Mouse (Mus musculus) layer of hippocampus, postnatal 14 days (tissue): Measurements from ENCODE around the gene Adgb. TPM values are rescaled to one million over a fixed set of nuclear protein-coding genes. Genes with fewer than 3 reads are reported as not detected.

Experiments
- DNase-seq, 2 experiments: peaks; one replicate each; pipeline ENCODE4 v3.0.0; 2021 to 2022; ENCODE audit warnings: low spot score in 2 of 2, mixed read lengths in 1 of 2
- total RNA-seq, 2 experiments: library from RNA; stranded (reverse); gene quantifications; 2 replicates each; pipeline ENCODE4 v1.2.3; 2021

Gene Adgb
- total RNA-seq, 2 experiments from 2014 or later = 0.57 to 0.94 TPM

DNA sequence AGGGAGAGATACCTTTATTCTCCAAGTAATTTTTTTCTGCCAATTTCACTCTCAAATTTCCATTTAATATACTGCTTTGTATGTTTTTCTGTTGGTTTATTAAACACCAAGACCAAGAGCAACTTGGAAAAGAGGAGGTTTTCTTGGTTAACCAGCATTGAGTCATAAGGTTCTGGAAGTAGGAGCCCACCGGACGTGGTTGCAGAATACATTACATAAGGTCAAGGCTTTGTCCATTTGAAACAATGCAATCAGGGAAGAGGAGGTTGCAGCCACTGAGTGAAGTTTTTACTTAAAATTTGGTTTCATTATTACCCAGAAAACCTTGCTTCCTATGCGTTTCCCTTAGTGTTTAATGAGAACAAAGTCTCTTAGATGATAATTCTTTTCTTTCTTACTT is 119.9 kb downstream of the Adgb start:
- no peak for DNase-seq

DNA sequence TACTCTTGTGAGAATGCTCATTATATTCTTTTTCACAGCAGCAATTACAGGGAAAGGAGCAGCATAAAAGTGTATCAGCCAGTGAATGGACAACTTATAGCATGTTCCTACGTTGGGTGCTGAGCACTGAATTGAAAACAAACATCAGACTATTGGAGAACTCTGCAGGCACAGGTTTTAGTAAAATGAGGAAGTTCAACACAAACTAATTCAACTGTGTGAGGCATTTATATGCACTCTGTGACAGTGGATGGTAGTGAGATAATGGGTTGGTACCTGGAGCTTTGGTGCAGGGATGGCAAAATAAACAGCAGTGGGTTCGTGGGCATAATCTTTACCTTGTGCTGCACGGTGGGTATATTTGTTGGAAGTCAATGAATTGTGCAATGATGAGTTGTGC is 121.6 kb downstream of the Adgb start:
- no peak for DNase-seq

DNA sequence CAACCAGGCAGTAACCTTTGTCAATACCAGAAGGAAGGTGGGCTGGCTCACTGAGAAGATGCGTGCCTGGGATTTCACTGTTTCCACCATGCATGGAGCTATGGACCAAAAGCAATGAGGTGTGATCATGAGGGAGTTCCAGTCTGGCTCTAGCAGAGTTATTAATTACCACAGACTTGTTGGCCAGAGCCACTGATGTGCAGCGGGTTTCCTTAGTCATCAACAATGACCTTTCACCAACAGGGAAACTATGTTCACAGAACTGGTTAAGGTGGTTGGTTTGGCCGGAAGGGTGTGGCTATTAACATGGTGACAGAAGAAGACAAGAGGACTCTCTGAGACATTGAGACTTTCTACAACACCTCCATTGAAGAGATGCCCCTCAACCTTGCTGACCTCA is 128.2 kb downstream of the Adgb start:
- no peak for DNase-seq

DNA sequence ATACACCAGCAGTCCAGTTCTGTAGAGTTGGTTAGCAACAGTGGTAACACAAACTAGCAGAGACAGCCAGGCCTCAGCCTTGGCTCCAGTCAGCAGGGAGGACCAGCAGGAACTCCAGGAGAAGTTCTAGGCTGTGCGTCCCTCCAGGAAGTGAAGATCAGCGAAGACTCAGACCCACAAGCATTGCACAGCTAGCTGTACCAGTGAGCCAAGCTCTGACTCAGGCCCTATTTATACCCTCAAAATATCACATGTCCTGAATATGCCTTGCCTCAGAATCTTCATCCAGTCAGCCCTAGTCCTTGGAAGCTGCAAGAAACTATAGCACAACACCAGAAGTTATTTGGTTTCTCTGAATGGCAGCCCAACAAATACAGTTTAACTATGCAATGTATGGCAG is 146.6 kb downstream of the Adgb start:
- no peak for DNase-seq

DNA sequence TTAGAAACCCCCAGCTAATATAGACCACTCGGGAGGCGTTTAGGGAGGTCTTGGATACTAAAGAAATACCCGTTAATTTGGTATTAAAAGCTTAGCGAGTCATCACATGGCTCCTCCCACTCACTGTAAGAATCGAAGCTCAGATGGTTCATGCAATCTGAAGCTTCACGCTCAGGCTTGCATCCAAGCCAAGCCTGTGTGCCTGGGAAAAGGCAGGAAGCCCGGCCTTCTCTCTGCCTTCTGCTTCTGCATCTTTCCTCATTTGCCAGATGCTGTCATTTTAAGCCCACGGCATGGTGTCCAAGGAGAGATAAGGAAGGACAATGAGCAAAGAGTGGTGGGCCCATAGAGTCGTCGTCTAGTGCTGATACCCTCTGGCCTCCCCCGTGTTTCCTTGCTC is 149.2 kb downstream of the Adgb start:
- peak; percentile 41 to 73 for DNase-seq

DNA sequence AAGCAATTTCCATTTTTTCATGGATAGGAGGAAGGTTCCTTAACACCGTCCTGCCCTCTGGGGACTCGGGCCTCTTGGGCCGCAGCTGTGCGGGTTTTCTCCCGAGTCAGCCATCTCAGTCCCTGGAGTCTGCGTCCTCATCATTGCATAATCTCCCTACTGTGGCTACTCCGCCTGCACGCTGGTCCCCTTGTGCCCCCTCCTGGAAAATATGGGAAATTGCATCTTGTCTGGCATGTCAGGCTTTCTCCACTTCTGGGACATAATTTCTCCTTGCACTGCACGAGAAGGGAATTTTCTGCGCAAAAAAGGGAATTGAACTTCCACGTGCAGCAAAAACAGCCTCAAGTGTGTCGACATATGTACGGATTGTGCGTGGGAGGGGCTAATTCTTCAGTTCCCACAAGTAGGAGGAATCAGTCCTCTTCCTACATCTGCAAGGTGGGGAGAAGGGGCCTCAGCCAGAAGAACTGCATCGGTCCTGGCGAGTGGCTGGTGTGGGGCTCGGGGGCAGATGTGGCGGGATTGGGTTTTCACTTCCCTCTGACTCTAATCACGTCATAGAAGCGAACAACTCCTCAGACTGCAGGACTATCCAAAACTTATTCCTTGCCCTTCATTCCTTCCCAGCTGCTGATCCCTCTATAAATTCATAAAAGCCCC is 150.9 kb downstream of the Adgb start:
- peak; percentile 67 to 92 for DNase-seq

DNA sequence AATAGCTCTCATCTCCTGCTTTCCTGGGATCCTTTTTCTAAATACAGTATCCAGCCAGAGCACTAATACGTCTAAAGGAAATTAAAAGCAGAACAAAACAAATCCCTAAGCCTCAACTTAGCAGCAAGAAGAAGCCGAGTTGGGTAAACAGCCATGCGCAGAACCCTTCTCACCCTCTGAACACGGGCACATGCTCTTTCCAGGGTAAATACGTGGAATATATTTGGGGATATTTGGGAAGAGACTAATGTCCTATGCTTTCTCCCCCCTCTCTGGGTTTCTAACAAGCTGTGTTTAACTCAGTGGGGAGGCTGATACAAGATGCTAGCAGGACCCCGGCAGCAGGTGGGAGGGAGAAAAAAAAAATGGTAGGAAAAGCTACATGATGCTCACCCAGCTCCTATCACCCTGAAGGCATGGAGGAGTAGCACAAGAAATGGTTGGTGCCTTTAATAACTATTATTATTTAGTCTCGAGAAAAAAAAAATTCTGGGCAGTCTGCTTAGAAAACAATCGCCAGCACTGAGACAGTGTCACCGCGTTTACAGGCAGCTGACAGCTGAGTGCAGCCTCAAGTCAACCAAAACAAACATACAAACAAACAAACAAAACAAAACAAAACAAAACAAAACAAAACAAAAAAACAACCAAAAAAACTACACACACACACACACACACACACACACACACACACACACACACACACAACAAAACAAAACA is 151.6 kb downstream of the Adgb start:
- no peak for DNase-seq

DNA sequence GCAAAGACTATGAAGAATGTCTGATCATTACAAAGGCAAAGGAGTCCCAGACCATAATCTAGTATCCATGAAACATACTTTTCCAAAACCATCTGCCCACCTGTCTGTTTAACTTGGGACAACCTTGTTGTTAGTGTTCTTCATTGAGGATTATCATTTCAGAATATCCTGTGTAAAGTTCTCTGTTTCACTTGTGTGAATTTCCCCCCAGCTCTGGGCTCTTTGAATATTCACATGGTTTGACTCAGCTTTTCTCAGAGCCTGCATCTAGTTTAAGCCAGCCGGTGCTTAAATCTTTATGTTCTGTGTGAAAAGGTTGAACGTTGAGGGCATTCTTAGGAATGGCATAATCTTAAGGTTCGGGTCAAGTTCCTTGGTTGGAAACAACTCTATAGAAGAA is 154.0 kb downstream of the Adgb start:
- DNase-seq = no peak

DNA sequence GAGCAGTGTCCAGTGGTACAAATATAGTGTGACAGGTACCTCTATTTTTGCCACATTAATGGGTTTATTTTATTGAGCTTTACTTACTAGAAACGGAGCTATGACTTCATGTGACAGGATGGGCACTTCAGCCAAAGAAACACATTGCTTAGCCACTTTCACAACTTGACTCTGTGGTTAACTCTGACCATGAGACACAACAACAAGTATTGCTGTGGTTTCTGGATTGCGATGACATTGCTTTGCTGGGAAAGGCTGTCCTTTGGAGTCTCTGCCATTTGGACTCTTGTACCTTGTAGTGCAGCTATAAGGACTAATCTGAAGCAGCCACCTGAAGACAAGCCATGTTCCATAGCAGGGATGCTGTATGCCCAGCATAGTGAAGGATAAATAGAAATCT is 156.5 kb downstream of the Adgb start:
- DNase-seq = no peak

DNA sequence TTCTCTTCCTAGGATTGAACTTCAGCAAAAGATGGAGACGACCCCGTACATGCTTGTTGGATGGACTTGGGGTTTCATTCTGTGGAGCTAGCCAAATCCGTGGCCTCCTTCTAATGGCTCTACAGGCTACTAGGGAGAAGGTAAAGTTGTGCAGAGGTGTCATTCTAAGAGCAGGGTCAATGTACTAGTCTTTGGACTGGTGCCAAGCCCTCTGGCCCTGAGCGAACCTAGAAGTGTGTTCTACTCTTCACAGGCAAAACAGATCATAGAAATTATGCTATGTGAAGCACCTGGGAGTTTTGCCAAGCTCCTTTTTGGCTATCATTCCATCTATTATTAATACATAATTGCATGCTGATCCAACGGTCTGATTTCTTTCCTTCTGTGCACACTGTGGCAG is 157.6 kb downstream of the Adgb start:
- DNase-seq = no peak

DNA sequence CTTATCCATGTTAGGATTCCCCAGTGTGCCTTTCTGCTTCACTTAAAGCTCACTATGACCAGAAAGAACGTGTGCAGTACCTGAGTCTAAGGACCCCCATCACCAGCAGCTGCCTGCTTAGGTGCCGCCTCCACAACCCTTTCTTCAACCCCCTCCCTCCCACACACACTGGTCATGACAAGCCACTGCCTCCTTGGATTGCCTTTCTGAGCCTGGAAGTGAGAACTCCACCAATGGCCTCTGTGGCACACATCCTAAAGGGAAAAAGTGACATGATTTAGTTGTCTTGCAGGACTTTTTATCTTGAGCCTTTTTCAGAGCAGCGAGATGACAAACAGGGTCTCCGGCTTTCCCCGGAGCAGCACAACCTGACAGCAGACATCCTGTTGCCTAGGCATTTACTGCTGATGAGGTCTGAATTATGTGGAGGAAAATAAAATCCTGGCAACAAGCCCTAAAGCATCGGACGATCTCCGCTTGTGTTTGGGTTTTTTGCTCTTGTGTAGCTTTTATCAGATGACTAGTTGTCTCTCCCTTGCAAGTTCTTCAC is 162.2 kb downstream of the Adgb start:
- DNase-seq = no peak

DNA sequence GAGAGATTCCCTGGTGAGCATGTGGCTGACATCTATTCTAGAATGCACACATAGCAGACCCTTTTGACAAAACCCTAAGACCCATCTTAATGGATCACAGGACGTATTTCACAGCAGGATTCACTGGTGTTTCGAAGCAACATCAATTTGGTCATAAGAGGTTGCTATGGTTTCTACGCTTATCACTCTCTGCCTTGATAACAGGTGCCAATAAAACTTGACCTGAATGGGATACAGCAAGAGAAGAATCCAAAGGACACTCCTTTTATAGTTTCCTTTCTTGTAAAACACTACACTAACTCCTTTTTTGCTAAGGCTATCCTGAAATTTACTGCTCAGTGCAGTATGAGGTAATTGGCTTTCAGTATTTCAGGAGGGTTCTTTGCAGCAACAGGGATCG is 163.1 kb downstream of the Adgb start:
- DNase-seq = no peak

DNA sequence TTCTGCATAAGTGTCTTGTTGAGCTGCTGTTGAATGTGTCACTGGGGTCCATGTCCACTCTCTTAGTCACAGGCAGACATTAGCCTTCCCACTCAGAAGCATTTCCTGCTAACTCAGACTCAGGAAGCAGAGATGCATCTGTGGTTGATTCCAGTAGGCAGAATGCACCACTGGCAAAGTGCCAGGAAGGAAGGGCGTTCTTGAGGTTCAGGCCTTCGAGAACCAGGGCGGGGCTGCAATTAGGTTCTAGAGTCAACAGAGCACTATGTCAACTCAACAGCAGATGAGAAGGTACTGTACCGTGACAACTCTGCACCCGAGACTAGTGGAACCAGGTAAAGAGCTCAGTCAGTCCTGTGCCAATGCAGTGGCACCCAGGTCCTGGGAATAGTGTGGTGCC is 164.7 kb downstream of the Adgb start:
- no peak for DNase-seq

DNA sequence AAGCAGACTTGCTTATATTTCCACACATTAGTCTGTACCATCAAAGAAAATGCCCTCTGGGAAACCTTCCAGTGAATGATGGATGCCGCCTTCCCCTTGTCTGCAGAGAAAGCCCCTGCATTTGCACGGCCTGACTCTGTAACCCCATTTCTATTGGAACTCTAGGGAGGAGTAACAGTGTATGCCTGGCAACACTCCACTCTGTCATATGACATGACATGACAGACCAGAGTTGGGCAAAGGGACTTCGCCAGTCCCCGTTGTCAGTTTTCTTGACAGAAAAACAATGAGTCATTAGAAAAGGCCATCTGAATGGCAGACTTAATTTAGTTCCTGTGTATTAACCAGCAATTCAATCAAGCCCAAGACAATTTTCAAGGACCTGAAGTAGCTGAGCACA is 167.8 kb downstream of the Adgb start:
- no peak for DNase-seq

DNA sequence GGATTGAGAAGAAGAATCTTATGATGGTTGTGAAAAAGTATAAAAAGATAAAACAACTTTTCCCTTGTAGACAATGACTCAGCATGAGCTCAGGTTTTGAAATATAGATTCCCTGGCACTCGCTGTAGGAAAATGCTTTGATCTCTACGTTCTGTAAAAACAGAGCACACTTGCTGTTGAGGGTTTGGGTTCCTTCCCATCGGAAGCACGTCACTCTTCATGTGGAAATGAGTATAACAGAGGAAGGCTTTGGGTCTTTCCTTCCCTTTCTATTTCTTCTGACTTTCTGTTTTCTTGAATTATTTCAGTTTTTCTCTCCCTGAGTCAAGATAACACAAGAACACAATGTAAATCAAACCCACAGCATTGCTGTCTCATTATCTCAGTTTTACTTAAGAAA is 170.4 kb downstream of the Adgb start:
- DNase-seq = no peak

DNA sequence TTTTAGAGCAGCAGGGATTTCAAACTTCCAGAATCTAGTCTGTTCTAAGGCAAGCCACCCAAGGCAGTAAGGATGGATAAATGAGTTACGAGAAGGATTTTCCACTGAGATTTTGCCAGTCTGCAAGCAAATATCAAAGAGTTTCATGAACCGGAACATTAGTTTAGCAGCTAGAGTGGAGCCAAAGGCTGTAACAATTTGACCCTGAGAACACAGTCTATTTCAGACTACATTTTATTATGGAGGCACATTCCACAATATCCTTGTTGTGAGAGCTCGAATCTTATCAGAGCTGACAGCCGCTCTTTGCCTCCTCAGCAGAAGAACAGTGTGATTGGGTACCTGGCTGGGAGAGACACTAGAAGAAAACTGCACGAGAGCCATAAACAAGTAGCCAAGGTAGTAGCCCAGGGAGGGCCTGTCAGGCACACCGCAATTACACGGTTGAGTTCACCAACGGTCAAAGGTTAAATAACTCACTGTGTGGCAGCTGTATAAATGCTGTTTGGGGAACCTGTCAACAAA is 171.1 kb downstream of the Adgb start:
- DNase-seq = no peak

DNA sequence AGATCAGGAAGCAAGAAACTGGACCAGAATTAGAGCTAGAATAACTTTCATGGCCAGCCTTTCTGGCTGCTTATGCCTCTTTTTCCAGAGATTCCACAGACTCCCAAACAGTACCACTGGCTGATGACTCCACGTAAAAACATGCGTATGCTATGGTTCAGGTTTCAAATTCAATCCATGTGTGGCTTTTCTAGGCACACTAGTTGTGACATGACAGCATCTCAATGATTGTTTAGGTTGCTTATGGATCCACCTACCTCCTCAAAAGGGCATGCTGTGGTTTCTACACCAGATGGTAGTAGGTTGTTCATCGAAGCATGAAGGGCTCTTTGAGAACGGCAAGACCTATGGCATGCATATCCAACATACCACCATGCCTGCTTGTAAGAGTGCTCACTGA is 172.1 kb downstream of the Adgb start:
- DNase-seq = no peak

DNA sequence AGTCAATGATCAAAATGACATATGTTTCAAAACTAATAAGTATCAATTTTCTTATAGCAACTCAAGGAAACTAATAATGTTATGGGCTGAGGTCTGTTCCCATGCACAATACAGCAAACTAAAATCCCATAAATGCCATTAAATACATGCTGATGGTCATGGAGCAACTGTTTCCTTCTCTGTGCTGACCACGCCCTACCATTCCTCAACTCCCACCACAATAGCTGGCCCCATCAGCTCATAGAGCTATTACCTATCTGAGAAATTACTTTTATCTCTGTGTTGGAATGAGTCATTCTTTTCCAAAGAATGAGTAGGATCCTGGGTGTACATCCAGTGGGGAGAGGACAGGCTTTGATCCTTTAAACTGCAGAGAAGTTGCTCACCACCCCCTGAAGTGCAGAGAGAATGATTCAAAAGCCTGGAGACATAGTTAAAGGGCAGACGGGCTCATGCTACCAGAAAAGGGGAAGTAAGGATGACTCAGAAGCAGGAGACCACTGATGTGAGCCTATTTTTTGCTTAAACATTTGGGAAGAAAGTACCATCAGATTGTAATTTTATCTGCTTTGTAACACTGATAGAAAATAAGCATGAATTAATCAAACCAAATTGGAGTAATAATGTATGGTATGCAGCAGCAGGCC is 184.8 kb downstream of the Adgb start:
- no peak for DNase-seq
